ENCODE assay signal across 8 mouse cellular contexts in the genomic region with DNA sequence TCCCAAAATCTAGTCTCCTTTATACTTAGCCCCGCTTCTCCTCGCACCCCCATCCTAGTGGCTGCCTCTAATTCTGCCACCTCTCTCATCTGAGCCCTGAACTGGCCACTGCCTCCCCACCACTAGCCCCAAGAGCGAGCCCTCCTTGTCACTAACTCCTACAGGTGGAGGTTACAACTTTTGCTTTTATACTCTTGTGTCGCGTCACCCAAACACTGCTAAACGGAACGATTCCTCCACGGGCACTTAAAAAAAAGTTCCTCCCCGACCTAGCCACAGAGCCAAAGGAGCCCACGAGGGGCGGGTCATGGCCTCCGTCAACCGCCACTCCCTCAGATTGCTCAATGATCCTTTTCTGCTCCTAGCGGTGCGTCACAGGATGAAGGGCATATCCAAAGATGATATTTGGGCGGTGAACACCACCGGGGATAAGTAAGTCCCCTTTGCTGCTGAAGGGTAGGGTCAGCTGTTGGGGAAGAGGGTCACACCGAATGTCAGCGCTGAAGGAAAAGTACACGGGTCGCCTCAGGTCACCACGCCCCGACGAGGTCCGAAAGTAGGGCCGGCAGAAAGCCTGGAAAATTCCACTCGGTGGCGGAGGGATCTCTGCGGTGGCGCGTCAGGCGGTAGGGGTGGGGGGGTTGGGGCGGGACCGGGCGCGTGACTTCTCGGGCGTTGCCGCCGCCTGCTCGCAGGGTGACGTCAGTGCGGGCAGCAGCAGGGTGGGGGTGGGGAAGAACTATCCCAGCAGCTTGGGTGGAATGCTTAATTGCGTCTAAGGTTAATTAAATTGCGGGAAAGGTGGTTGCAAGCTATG. TPM values are rescaled to one million over a fixed set of nuclear protein-coding genes. Genes with fewer than 3 reads are reported as not detected.
DNase-seq lines count a peak whose midpoint lies in the region; ATAC-seq and TF ChIP-seq lines count a peak whose summit lies in the region.

No protein-coding gene starts in this region.

- peak overlapping the region; percentile 60 for H3K4me2 ChIP-seq in heart, postnatal 0 days (ENCODE audit: low read depth, low read length)
- H3K4me2 ChIP-seq in liver, embryonic 16.5 days (ENCODE audit: low read depth, low read length): peak overlapping the region; percentile 76
- peak overlapping the region; percentile 62 for H3K4me2 ChIP-seq in neural tube, embryonic 13.5 days

- ATAC-seq in heart, postnatal 0 days (ENCODE audit: insufficient read depth, low read depth): peak; percentile 56
- ATAC-seq in liver, embryonic 16.5 days (ENCODE audit: low read depth): peak; percentile 56
- peak; percentile 66 for ATAC-seq in neural tube, embryonic 13.5 days (ENCODE audit: low read depth)

- peak; percentile 98 for DNase-seq in CD4-positive, CD25-positive, alpha-beta regulatory T cell, adult 2 months (ENCODE audit: low read depth, low spot score)
- DNase-seq in brain, embryonic 14.5 days (ENCODE audit: low read depth): peak; percentile 98
- DNase-seq in fibroblast of lung, adult 2 months (ENCODE audit: low read depth): peak; percentile 95
- peak; percentile 96 for DNase-seq in heart, postnatal 0 days (ENCODE audit: low spot score)
- peak; percentile 96 to 98 for DNase-seq in kidney, postnatal 4 days

- H3K9ac ChIP-seq in heart, postnatal 0 days (replicated peaks; ENCODE audit: low read depth, low read length): peak overlapping the region; percentile 59
- H3K9ac ChIP-seq in liver, embryonic 16.5 days (ENCODE audit: low read depth, low read length): peak overlapping the region; percentile 80
- H3K9ac ChIP-seq in neural tube, embryonic 13.5 days: peak overlapping the region; percentile 67

- H3K27me3 ChIP-seq in heart, postnatal 0 days (ENCODE audit: control insufficient read depth, insufficient read depth, low read length): no peaks in the 10 kb centered on the region
- no peaks in the 10 kb centered on the region for H3K27me3 ChIP-seq in liver, embryonic 16.5 days (ENCODE audit: control insufficient read depth, insufficient read depth, low read depth, low read length)
- no peaks in the 10 kb centered on the region for H3K27me3 ChIP-seq in neural tube, embryonic 13.5 days
- H3K27me3 ChIP-seq in testis, adult 2 months (ENCODE audit: control insufficient read depth, insufficient read depth, low read length): no peaks in the 10 kb centered on the region

- peaks cover 74% of the 10 kb centered on the region for H3K4me1 ChIP-seq in heart, postnatal 0 days (ENCODE audit: control insufficient read depth, insufficient read depth)
- H3K4me1 ChIP-seq in liver, embryonic 16.5 days (ENCODE audit: control insufficient read depth, low read depth, low read length): peaks cover 93% of the 10 kb centered on the region
- peaks cover 92% of the 10 kb centered on the region for H3K4me1 ChIP-seq in neural tube, embryonic 13.5 days (replicated peaks)
- peaks cover 32% of the 10 kb centered on the region for H3K4me1 ChIP-seq in testis, adult 2 months (ENCODE audit: control insufficient read depth, insufficient read depth, low read length)

- 0 out of 2 replicates have a peak, but pooled peaks have one; percentile 3 for TF ChIP-seq POLR2A in brain, embryonic 14.5 days (IDR thresholded peaks at IDR 0.05; ENCODE audit: borderline replicate concordance, extremely low read depth, insufficient read depth, insufficient read length, poor library complexity, severe bottlenecking)
- peak; percentile 80 for TF ChIP-seq POLR2A in testis, adult 2 months (IDR thresholded peaks at IDR 0.05; ENCODE audit: control insufficient read depth, low read depth, low read length)

- no peaks in the 10 kb centered on the region for H3K9me3 ChIP-seq in heart, postnatal 0 days (replicated peaks; ENCODE audit: control insufficient read depth, low read length)
- H3K9me3 ChIP-seq in liver, embryonic 16.5 days (replicated peaks; ENCODE audit: control insufficient read depth, low read length): no peaks in the 10 kb centered on the region
- H3K9me3 ChIP-seq in neural tube, embryonic 13.5 days: no peaks in the 10 kb centered on the region

- peak; percentile 92; the same call in 1 of the 2 replicates for TF ChIP-seq EP300 in heart, postnatal 0 days (IDR thresholded peaks at IDR 0.05; ENCODE audit: low read depth)

- WGBS in heart, postnatal 0 days: 3% methylated on average over 45 of the region's 45 CpGs
- 1% methylated on average over 45 of the region's 45 CpGs for WGBS in liver, embryonic 16.5 days (ENCODE audit: insufficient replicate concordance)
- 7% methylated on average over 45 of the region's 45 CpGs for WGBS in neural tube, embryonic 13.5 days

- peak overlapping the region; percentile 47 for H3K4me3 ChIP-seq in heart, postnatal 0 days (ENCODE audit: low read depth, low read length)
- H3K4me3 ChIP-seq in liver, embryonic 16.5 days (ENCODE audit: low read depth, low read length): peak overlapping the region; percentile 67
- peak overlapping the region; percentile 34 for H3K4me3 ChIP-seq in neural tube, embryonic 13.5 days
- peak overlapping the region; percentile 96 for H3K4me3 ChIP-seq in testis, adult 2 months (ENCODE audit: control insufficient read depth, low read depth, low read length)

- TF ChIP-seq CTCF in brain, embryonic 14.5 days (IDR thresholded peaks at IDR 0.05; ENCODE audit: borderline replicate concordance, extremely low read depth, insufficient read depth, insufficient read length): peak; percentile 31; the same call in 1 of the 2 replicates
- no peak for TF ChIP-seq CTCF in heart, postnatal 0 days (IDR thresholded peaks at IDR 0.05; ENCODE audit: low read depth)
- no peak for TF ChIP-seq CTCF in testis, adult 2 months (IDR thresholded peaks at IDR 0.05; ENCODE audit: control insufficient read depth, insufficient read depth, insufficient replicate concordance, low read depth, low read length)

- no peaks in the 10 kb centered on the region for H3K36me3 ChIP-seq in heart, postnatal 0 days (replicated peaks; ENCODE audit: control insufficient read depth, insufficient read depth, low read length)
- no peaks in the 10 kb centered on the region for H3K36me3 ChIP-seq in liver, embryonic 16.5 days (ENCODE audit: control insufficient read depth, insufficient read depth)
- no peaks in the 10 kb centered on the region for H3K36me3 ChIP-seq in neural tube, embryonic 13.5 days
- H3K36me3 ChIP-seq in testis, adult 2 months (ENCODE audit: control insufficient read depth, insufficient read depth, low read length): no peaks in the 10 kb centered on the region; the same call in 1 of the 2 replicates

- peak overlapping the region; percentile 99 for H3K27ac ChIP-seq in heart, postnatal 0 days (ENCODE audit: low read depth)
- peak overlapping the region; percentile 99 for H3K27ac ChIP-seq in liver, embryonic 16.5 days (ENCODE audit: low read length)
- H3K27ac ChIP-seq in neural tube, embryonic 13.5 days (replicated peaks): peak overlapping the region; percentile 98
- H3K27ac ChIP-seq in testis, adult 2 months (ENCODE audit: control insufficient read depth, insufficient read depth, low read depth, low read length): peak overlapping the region; percentile 100

RNA-seq across cellular contexts. Expression of a gene that starts 29.5 kb away (rescaled TPM):
- 18.9 and 21.3 TPM in 2 replicates for polyA plus RNA-seq in brain, embryonic 14.5 days (2012; rRNA removed)
- 29.1 and 53.8 TPM in 2 replicates for total RNA-seq in heart, postnatal 0 days (2014; rRNA removed; ENCODE audit: low replicate concordance)
- polyA plus RNA-seq in heart, postnatal 0 days (2015; fragmentation: Nextera tagmentation; extraction: Ambion mirVana): 12.8 and 14.9 TPM in 2 replicates
- polyA plus RNA-seq in liver, embryonic 16.5 days (2015; fragmentation: Nextera tagmentation; extraction: Ambion mirVana): 13.9 and 14.0 TPM in 2 replicates
- polyA plus RNA-seq in neural tube, embryonic 13.5 days (2015; fragmentation: Nextera tagmentation; extraction: Ambion mirVana): 21.1 and 23.3 TPM in 2 replicates
- polyA plus RNA-seq in testis, adult 2 months (2012; rRNA removed): 25.3 and 28.1 TPM in 2 replicates

RNA-seq across cellular contexts. Expression of a gene that starts 32.1 kb away (rescaled TPM):
- polyA plus RNA-seq in brain, embryonic 14.5 days (2012; rRNA removed): 2.6 and 3.5 TPM in 2 replicates
- total RNA-seq in heart, postnatal 0 days (2014; rRNA removed; ENCODE audit: low replicate concordance): 3.1 and 4.8 TPM in 2 replicates
- 2.8 and 2.9 TPM in 2 replicates for polyA plus RNA-seq in heart, postnatal 0 days (2015; fragmentation: Nextera tagmentation; extraction: Ambion mirVana)
- polyA plus RNA-seq in liver, embryonic 16.5 days (2015; fragmentation: Nextera tagmentation; extraction: Ambion mirVana): 6.3 and 6.9 TPM in 2 replicates
- polyA plus RNA-seq in neural tube, embryonic 13.5 days (2015; fragmentation: Nextera tagmentation; extraction: Ambion mirVana): 1.6 and 2.3 TPM in 2 replicates
- 20.1 and 26.1 TPM in 2 replicates for polyA plus RNA-seq in testis, adult 2 months (2012; rRNA removed)

RNA-seq across cellular contexts. Expression of a gene that starts 48.4 kb away (rescaled TPM):
- polyA plus RNA-seq in brain, embryonic 14.5 days (2012; rRNA removed): 15.2 and 15.5 TPM in 2 replicates
- 0.81 and 3.3 TPM in 2 replicates for total RNA-seq in heart, postnatal 0 days (2014; rRNA removed; ENCODE audit: low replicate concordance)
- polyA plus RNA-seq in heart, postnatal 0 days (2015; fragmentation: Nextera tagmentation; extraction: Ambion mirVana): 0.85 and 0.91 TPM in 2 replicates
- 2.3 and 2.6 TPM in 2 replicates for polyA plus RNA-seq in liver, embryonic 16.5 days (2015; fragmentation: Nextera tagmentation; extraction: Ambion mirVana)
- 11.1 and 11.4 TPM in 2 replicates for polyA plus RNA-seq in neural tube, embryonic 13.5 days (2015; fragmentation: Nextera tagmentation; extraction: Ambion mirVana)
- polyA plus RNA-seq in testis, adult 2 months (2012; rRNA removed): 0.84 and 0.94 TPM in 2 replicates

Comparison
In these comparisons a context has a peak if more than half of its experiments do, and no peak if none do; other contexts are left out.
1. Peak in every context shown above with its lines: DNase-seq, ATAC-seq, H3K4me3 ChIP-seq and H3K27ac ChIP-seq.
2. H3K4me3 ChIP-seq: peak in every context shown above with its lines; median percentile 96 in testis, adult 2 months; 67 in liver, embryonic 16.5 days; 47 in heart, postnatal 0 days; 34 in neural tube, embryonic 13.5 days.